ENCODE assay signal across 8 mouse cellular contexts in the genomic region with DNA sequence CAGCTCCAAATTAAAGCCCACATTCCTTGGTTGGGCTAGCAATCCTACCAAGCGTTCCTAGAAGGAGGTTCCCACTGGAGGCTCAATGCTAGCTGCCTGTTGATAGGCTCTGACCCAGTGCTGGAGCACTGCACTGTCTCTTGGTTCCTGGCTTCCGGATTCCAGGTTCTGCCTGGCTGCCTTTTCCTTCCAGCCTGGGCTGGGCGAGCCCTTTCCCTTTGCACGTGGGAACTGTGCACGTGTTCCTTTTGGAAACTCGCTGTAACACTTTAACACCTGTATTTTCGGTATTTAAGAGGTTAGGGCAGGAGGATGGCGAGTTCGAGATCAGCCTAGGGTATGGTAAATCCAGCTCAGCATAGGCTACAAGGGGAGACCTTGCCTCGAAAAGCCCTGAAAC. TPM values are rescaled to one million over a fixed set of nuclear protein-coding genes. Genes with fewer than 3 reads are reported as not detected.
DNase-seq lines count a peak whose midpoint lies in the region; ATAC-seq and TF ChIP-seq lines count a peak whose summit lies in the region.

No protein-coding gene starts in this region.

- peak; percentile 51 for ATAC-seq in Patski
- no peak for ATAC-seq in kidney, embryonic 14.5 days (ENCODE audit: low FRiP score, low TSS enrichment)

- H3K27ac ChIP-seq in heart, embryonic 10.5 days, result peak overlapping the region; percentile 88
- peak overlapping the region; percentile 95 for H3K27ac ChIP-seq in kidney, embryonic 14.5 days (ENCODE audit: low read depth, low read length)

- CTCF ChIA-PET in Patski (lab: Charles Lee), result interaction anchor here (1.6 to 3.7 kb wide), 3 partner anchors 7 to 23 kb away, joined by 4 to 17 read pairs (median 5); partner anchors contain the start of gene Atox1

- DNase-seq in Patski (ENCODE audit: low read depth, low spot score), result no peak
- no peak for DNase-seq in heart, embryonic 10.5 days (ENCODE audit: low spot score)
- peak; percentile 22 to 43 for DNase-seq in lung, postnatal 4 days
- DNase-seq in urinary bladder, adult 18-20 months (ENCODE audit: low spot score in 2 of 2), result no peak
- no peak for DNase-seq in embryo, embryonic 10 days (ENCODE audit: low spot score)
- DNase-seq in Muller cell, postnatal 12 days (ENCODE audit: inconsistent ontology term), result no peak

- peaks cover 52% of the 10 kb centered on the region for H3K4me1 ChIP-seq in E14TG2a.4 (replicated peaks; ENCODE audit: low read depth, low read length)
- peaks cover 21% of the 10 kb centered on the region for H3K4me1 ChIP-seq in heart, embryonic 10.5 days
- H3K4me1 ChIP-seq in kidney, embryonic 14.5 days (ENCODE audit: control insufficient read depth, insufficient read depth, low read length), result peaks cover 15% of the 10 kb centered on the region

- 73% methylated on average over 10 of the region's 10 CpGs for WGBS in heart, embryonic 10.5 days
- 48% methylated on average over 10 of the region's 10 CpGs for WGBS in kidney, embryonic 14.5 days

- H3K9me3 ChIP-seq in E14TG2a.4 (ENCODE audit: low read length), result no peaks in the 10 kb centered on the region
- no peaks in the 10 kb centered on the region for H3K9me3 ChIP-seq in heart, embryonic 10.5 days
- no peaks in the 10 kb centered on the region for H3K9me3 ChIP-seq in kidney, embryonic 14.5 days (ENCODE audit: control insufficient read depth, low read length)

- H3K4me2 ChIP-seq in kidney, embryonic 14.5 days (replicated peaks; ENCODE audit: low read depth, low read length), result peak overlapping the region; percentile 81

- peak overlapping the region; percentile 74 for H3K9ac ChIP-seq in kidney, embryonic 14.5 days (ENCODE audit: low read depth, low read length)

- peaks cover 24% of the 10 kb centered on the region for H3K36me3 ChIP-seq in E14TG2a.4 (ENCODE audit: insufficient read depth, low read length)
- H3K36me3 ChIP-seq in heart, embryonic 10.5 days, result peaks cover 15% of the 10 kb centered on the region
- H3K36me3 ChIP-seq in kidney, embryonic 14.5 days (ENCODE audit: control insufficient read depth, insufficient read depth, low read length), result peaks cover 7% of the 10 kb centered on the region; the same call in 1 of the 2 replicates

- H3K4me3 ChIP-seq in E14TG2a.4 (replicated peaks; ENCODE audit: low read length), result peak overlapping the region; percentile 83
- peak overlapping the region; percentile 91 for H3K4me3 ChIP-seq in heart, embryonic 10.5 days
- H3K4me3 ChIP-seq in kidney, embryonic 14.5 days (ENCODE audit: low read length), result no peak overlapping the region; the same call in 1 of the 2 replicates

- TF ChIP-seq CTCF in E14TG2a.4 (conservative IDR thresholded peaks at IDR 0.05; ENCODE audit: low read length) (no peak), Patski (IDR thresholded peaks at IDR 0.05) (no peak)

- in situ Hi-C loops in Patski (cut with MboI; ENCODE audit: low pct_unique_long_range_greater_than_20kb), result no loop called here

- POLR2A ChIA-PET in Patski (lab: Charles Lee), result interaction anchor here (1.3 kb wide), 2 partner anchors 11 to 22 kb away, joined by 3 to 6 read pairs; no protein-coding TSS in a partner anchor

- H3K27me3 ChIP-seq in E14TG2a.4 (ENCODE audit: insufficient read depth, low read length), result no peaks in the 10 kb centered on the region
- no peaks in the 10 kb centered on the region for H3K27me3 ChIP-seq in Patski
- H3K27me3 ChIP-seq in heart, embryonic 10.5 days (ENCODE audit: insufficient read depth, poor library complexity, severe bottlenecking), result no peaks in the 10 kb centered on the region
- no peaks in the 10 kb centered on the region for H3K27me3 ChIP-seq in kidney, embryonic 14.5 days (ENCODE audit: control insufficient read depth, insufficient read depth, low read length)

RNA-seq across cellular contexts. Expression of gene G3bp1, which starts 1.5 kb away (rescaled TPM):
- 53.9 TPM for polyA plus RNA-seq in Patski (2021)
- 164 and 188 TPM in 2 replicates for polyA plus RNA-seq in heart, embryonic 10.5 days (2016; fragmentation: Nextera tagmentation; extraction: Ambion mirVana)
- polyA plus RNA-seq in kidney, embryonic 14.5 days (2014; fragmentation: Nextera tagmentation; extraction: Ambion mirVana), result 151 and 230 TPM in 2 replicates

RNA-seq across cellular contexts. Expression of gene Atox1, which starts 7.0 kb away (rescaled TPM):
- polyA plus RNA-seq in Patski (2021), result 254 TPM
- polyA plus RNA-seq in heart, embryonic 10.5 days (2016; fragmentation: Nextera tagmentation; extraction: Ambion mirVana), result 269 and 273 TPM in 2 replicates
- polyA plus RNA-seq in kidney, embryonic 14.5 days (2014; fragmentation: Nextera tagmentation; extraction: Ambion mirVana), result 389 and 470 TPM in 2 replicates

RNA-seq across cellular contexts. Expression of gene Sparc, which starts 45.0 kb away (rescaled TPM):
- polyA plus RNA-seq in Patski (2021), result 789 TPM
- 995 and 1,097 TPM in 2 replicates for polyA plus RNA-seq in heart, embryonic 10.5 days (2016; fragmentation: Nextera tagmentation; extraction: Ambion mirVana)
- 817 and 919 TPM in 2 replicates for polyA plus RNA-seq in kidney, embryonic 14.5 days (2014; fragmentation: Nextera tagmentation; extraction: Ambion mirVana)

Comparison
In these comparisons a context has a peak if more than half of its experiments do, and no peak if none do; other contexts are left out.
1. DNase-seq: peak in lung, postnatal 4 days (2 of 2); none in Patski (single experiment), heart, embryonic 10.5 days (single experiment), urinary bladder, adult 18-20 months (0 of 2), embryo, embryonic 10 days (single experiment) and Muller cell, postnatal 12 days (single experiment).